Mouse (Mus musculus) heart, embryonic 16.5 days (tissue): ENCODE measurements around the gene Fhl3. TPM values are rescaled to one million over a fixed set of nuclear protein-coding genes. Genes with fewer than 3 reads are reported as not detected.
A peak's percentile ranks its signal among the peaks of the same experiment; 100 is the strongest.

ENCODE experiments used
- microRNA counts: library from miRNA; unstranded; fragments of <30 nt; microRNA quantifications from one replicate; lab custom pipeline; 2016
- microRNA-seq: library from miRNA; unstranded; fragments of <30 nt; microRNA quantifications from one replicate; pipeline ENCODE4, GENCODE M21; 2017
- polyA plus RNA-seq: library from polyadenylated mRNA; unstranded; fragments of >200 nt; fragmentation: Nextera tagmentation; extraction: Ambion mirVana; gene quantifications from 2 replicates; pipeline ENCODE4 v1.2.1, GENCODE M21; 2015

The Fhl3 gene
- polyA plus RNA-seq, 1 experiment from 2014 or later, result 3.8 TPM

MicroRNA genes within 50 kb of the gene (microRNA counts, 519-probe panel; counts per million panel counts)
- microRNA mmu-miR-697 (lab: Ali Mortazavi, UCI) (1,193 counts per million, percentile 6 among the panel's probes with 10 or more counts), microRNA mmu-miR-698 (lab: Ali Mortazavi, UCI) (not detected)

Small RNA genes lying within 50 kb of the gene (microRNA-seq; reads per million reads assigned to microRNA genes)
- not detected for gene Gm24721
- not detected for gene Mir697
- gene Mir698, result not detected

Other genes with a start within 250 kb of the Fhl3 start
- 0.17 TPM in 1 of 2 replicates, not detected in the other for gene 3100002H09Rik, start 89.9 kb upstream of the Fhl3 start, polyA plus RNA-seq
- 0.15 and 0.17 TPM in 2 replicates for gene Pou3f1, start 43.9 kb upstream of the Fhl3 start, polyA plus RNA-seq
- gene Utp11, start 7.1 kb upstream of the Fhl3 start, polyA plus RNA-seq, result 40.3 and 49.2 TPM in 2 replicates
- 77.7 and 95.1 TPM in 2 replicates for gene Sf3a3, start 14.1 kb downstream of the Fhl3 start, polyA plus RNA-seq
- 16.3 and 16.8 TPM in 2 replicates for gene Inpp5b, start 41.1 kb downstream of the Fhl3 start, polyA plus RNA-seq
- gene Mtf1, start 101.4 kb downstream of the Fhl3 start, polyA plus RNA-seq, result 11.5 and 13.0 TPM in 2 replicates
- 22.3 and 22.6 TPM in 2 replicates for gene Yrdc, start 150.0 kb downstream of the Fhl3 start, polyA plus RNA-seq
- 40.0 and 40.8 TPM in 2 replicates for gene 1110065P20Rik, start 150.5 kb downstream of the Fhl3 start, polyA plus RNA-seq
- 0.07 and 0.29 TPM in 2 replicates for gene Maneal, start 161.5 kb downstream of the Fhl3 start, polyA plus RNA-seq
- gene Epha10, start 180.2 kb downstream of the Fhl3 start, polyA plus RNA-seq, result 0.03 TPM in 1 of 2 replicates, not detected in the other
- 8.8 and 10.3 TPM in 2 replicates for gene 9930104L06Rik, start 236.3 kb downstream of the Fhl3 start, polyA plus RNA-seq
- 117 and 122 TPM in 2 replicates for gene Cdca8, start 238.6 kb downstream of the Fhl3 start, polyA plus RNA-seq